Mouse (Mus musculus): Measurements from ENCODE around the gene Rab3gap2.

GRCm38 (mm10) chr1:185208766-185209165 lies 4.8 kb downstream of the Rab3gap2 start:
- TF ChIP-seq EP300 (optimal IDR thresholded peaks at IDR 0.05) (no peak), CTCF (IDR thresholded peaks at IDR 0.05; ENCODE audit: low read depth) (no peak)

Data from stomach, postnatal 0 days (tissue).